Mouse (Mus musculus) Muller cell, postnatal 12 days (primary cell): ENCODE results near the gene Xrra1.
A peak's percentile ranks its signal among the peaks of the same experiment; 100 is the strongest.
"Not testable (repeated sequence)": the region's sequence is repeated elsewhere in the genome, so short reads cannot be mapped to it uniquely, and the experiment has no call there.

Source experiments
- DNase-seq: peaks from one replicate; pipeline ENCODE4 v3.0.0-alpha.2; 2015; ENCODE audit errors: inconsistent ontology term

Gene Xrra1

DNA sequence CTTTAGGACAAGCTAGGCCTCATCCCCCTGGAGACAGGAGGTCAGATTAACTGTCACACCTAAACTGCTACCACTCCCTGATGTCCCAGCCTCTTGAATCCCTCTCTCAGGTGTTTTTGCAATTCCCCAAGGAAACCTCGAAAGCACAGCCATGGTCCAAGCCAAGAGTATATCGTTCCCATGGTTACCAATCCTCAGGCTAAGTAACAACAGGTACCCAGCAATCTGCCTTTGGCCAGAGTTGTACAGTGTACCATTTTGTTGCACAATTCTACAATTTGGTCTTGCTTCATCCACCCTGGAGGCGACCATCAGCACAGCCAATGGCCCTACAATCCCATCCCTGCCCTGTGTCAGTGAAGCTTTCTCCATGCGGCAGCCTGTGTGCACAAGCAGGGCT, 38.0 kb downstream of the Xrra1 start:
- DNase-seq: no peak

DNA sequence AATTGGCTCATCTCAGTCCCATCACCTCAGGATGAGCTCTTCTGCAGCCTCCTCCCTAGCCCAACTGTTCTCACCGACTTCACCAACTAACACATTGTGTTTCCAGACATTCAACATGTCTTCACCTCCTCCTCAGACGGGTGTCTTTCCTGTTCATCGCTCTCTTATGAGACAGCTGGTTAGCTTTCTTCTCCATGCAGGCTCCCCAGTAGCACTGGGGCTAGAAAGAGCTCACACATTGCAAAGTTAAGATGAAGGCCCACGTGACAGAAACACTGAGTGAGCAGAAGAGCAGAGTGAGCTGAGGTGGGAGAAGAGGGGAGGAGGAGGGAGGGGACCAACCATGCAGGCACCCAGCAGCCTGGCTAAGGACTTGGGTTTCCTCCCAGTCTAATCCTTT, 43.3 kb downstream of the Xrra1 start:
- no peak for DNase-seq

DNA sequence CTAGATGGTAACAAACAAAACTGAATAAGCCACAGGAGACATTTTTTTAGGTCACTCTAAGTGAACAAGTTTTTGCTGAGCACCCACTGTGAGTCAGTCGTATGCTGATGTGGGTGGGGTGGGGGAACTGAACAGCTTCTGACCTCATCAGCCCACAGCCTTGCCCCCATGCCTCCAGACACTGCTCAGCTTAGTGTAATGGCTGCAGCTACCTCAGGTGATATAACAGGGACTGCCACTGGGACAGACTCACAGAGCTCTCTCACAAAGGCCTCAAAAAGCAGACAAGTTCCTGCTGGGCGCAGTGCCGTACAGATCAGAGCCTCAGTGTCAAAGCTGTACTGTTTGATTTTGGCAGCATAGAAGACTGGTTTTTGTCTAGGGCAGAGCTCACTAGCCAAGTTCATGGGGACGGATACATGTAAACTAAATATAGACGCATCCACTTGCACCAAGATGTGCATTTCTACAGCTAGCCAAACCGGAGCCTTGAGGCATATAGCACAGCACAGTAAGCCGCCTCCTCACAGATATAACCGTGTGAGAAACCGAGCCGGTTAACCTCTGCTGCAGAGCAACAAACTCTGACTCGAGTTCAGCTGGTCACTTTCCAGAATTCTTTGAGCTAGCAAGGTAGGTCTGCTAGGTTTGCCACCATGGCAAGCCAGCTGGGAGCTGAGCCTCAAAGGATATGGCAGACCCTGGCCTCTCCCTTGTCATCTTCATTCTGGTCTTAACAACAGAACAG, 44.2 kb downstream of the Xrra1 start:
- DNase-seq: no peak

DNA sequence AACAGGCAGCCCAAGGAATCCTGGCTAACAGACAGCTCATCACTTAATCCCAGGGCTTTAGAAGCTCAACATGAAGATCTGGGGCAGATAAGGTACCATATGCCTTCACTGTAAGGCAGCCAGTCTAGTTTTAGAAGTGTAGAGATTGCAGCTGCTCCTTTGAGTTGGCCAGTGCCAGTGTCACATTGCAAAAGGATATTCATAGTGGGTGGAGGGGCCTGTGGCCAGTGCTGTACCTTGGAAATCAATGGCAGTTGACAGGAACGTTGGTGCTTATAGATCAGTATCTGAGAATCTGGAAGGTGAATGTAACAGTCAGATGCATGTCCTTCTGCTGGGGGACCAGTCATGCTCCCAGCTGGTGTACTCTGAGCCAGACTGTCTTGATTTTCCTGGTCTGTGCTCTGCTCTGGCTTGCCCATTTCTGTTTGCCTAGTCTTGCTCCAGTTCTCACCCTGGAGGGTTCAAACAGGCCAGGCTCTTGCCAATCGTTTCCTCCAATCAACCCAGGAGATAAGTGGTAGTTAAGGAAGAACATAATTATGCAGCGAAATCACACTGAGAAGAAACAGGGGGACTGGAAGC, 45.6 kb downstream of the Xrra1 start:
- DNase-seq: no peak

DNA sequence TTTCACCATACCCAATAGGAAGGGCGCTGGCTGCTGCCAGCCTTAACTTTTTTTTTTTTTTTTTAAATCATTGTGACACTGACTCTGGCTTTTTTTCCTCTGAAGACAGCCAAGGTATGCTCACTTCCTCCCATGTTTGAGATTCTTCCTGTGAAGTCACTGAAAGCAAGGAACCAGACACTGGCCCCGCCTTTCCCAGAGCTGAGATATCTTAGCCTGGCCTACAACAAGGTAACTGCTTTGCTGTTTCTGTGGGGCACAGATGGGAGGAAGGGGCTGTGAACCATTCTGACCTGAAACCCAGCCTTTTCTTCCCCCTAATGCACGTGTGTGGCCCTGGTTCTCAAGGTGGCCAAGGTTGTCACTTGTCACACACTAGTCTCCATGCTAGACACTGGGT, 47.4 kb downstream of the Xrra1 start:
- DNase-seq: no peak

DNA sequence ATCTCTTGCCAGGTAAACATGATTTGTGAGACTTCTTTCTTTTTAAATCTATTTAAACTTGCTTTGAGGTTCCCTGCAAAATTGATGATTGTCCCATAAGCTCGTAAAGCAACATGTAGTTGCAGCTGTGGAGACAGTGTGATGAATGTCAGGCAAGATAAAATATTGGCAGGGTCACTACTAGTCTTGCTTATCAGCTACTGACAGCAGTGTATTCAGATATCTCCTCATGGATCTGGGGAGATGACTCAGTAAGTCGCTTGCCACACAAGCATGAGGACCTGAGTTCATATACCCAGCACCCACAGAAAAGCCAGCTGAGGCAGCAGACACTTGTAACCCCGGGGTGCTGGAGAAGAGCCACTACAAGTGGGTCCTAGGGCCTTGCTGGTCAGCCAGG, 48.5 kb downstream of the Xrra1 start:
- no peak for DNase-seq

DNA sequence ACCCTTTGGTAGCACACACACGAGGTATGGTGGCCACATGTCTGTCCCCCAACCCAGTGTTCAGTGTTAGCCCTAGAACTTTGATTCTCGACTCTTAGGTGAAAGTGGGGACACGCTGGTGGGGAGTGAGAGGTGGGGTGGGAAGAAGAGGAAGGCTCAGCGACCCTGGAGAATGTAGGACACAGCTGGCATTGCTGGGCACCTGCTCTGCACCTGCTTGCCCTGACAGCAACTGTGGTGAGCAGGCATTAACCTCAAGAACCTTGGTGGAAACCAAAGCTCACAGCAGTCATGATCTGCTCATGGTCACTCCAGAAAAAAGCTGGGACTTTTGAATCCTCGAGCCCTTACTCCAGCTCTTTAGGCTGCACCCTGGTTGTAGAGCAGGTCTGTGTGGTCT, 52.1 kb downstream of the Xrra1 start:
- DNase-seq: no peak

DNA sequence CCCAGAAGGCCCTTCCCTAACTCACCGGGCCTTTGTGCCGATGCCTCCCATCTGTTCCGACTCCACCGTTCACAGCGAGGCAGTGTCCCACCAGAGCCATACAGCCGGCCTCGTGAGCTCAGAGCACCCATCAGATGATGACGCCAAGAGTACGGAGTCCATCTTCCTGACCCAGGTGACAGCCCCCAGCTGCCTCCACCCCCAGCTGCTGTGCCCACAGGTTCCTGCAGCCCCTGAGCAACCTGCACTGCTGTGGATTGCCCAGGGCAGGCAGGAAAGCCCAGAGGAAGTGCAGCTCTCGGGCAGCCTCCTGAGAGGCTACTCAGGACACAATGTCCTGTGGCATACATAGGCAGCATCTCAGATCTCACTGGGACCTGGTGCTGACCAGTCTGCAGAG, 55.4 kb downstream of the Xrra1 start:
- no peak for DNase-seq

DNA sequence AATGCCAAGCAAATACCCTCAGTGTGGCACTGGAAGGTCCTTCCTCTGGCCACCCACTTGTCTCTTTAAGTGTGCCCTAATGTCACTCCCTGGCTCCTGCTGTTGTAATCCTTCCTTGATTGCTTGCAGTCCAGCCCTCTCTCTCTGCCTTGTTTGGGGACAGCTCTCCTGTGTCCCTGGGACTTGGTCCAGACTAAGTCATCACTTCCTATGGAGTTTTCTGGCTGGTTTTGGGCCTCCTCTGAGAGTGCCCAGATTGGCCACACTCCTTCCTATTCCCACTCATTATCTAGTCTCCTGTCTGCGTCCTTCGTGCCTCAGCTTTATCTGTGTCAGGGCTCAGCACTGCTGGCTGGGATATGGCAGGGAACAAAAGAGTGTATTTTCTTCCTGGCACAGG, 56.6 kb downstream of the Xrra1 start:
- DNase-seq: no peak

DNA sequence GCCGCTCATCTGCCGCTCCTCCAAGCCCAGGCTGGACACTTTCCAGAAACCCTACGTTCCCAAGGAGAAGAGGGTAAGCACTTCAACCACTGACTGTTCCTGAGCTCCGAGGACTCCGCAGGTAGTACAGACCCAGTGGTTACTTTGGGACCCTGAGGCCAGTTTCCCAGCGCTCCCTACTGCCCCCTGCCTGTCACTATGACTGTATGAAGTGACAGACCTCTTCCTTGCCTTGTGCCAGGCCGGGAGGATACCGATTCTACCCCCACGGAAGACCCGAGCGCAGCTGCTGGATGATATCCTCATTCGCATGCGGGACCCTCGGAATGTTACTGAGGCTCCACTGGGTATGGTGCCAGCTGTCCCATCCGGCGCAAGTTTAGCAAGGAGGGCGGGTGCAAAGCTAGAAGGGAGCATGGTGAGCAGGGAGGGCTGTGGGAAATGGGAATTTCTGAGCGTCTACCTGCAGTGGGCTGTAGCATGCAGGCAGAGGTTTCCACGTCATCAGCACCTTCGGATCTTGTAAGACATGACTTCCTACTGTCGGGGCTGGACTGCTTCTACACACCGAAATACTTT, 57.9 kb downstream of the Xrra1 start:
- DNase-seq: peak; percentile 26

DNA sequence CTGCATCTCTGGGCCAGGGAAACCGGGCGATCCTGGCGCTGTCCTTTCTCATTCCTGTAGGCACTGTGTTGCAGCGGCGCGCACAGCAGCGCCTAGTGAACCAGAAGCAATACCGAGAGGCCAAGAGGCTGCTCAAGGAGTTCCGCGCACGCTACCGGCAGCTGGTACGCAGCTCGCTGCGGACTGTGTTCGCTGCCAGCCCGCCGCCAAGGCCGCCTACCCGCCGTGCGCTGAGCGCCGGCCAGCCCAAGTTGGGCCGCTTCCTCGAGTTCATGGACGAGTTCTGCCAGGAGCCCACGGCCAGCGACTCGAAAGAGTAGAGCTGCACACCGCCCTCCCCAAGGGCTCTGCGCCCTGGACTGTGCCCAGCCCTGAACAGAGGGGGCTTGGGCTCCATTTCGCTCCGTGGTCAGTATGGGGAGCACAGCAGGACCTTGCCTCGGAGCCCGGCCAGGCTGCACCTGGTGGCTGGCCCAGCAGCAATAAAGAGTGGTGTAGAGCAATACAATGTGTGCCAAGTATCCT, 58.5 kb downstream of the Xrra1 start:
- peak; percentile 46 for DNase-seq

DNA sequence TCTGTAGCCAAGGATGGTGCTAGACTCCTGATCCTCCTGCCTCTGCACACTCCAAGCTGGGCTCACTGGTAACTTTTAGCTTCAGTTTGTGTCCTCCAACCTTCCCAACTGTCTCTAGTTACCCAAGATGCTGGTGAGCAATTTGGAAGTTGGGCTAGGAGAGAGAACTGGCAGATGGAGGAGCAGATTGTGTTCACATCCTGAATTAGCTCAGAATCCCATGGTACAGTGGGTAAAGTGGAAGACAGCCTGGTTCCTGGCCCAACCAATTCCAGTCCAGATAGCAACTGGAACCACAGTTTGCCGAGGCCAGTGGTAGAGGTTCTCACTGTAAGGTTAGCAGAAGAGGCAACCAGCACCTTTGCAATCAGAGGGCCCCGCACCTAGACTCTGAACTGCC, 60.2 kb downstream of the Xrra1 start:
- DNase-seq: no peak

DNA sequence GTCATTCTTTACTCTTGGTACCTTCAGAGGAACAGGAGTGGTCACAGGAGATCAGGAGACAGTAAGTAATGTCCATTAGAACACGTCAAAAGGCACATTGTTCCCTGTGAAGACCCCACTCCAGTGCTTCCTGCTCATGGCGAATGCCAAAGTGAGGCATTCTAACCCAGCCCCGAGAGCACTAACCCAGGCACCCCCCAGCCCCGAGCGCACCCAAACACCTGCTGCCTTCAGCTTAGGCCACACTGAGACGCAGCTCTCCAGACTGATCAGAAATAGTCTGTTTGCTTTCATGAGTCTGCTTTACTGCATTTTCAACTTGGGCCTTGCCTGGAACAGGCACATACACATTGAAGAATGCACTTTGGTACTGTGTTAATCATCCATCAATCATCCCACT, 61.1 kb downstream of the Xrra1 start:
- no peak for DNase-seq

DNA sequence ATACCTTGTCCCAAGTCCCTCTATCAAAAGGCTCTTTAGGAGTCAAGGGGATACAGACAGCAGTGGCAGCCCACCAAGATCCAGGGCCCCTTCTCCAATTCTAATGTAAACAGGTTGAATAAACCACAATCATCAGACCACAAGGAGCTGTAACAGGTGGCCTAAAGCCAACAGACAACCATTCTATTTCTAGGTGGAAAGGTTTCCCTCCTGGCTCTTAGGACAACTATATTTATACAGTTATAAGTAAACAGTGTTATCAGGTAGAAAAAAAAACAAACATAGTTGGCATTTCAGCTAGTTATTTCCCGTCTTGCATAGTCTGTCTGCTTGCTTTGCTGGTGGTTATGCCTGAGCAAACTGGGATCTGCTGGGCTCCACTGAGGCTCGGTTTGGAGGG, 61.5 kb downstream of the Xrra1 start:
- DNase-seq: no peak

DNA sequence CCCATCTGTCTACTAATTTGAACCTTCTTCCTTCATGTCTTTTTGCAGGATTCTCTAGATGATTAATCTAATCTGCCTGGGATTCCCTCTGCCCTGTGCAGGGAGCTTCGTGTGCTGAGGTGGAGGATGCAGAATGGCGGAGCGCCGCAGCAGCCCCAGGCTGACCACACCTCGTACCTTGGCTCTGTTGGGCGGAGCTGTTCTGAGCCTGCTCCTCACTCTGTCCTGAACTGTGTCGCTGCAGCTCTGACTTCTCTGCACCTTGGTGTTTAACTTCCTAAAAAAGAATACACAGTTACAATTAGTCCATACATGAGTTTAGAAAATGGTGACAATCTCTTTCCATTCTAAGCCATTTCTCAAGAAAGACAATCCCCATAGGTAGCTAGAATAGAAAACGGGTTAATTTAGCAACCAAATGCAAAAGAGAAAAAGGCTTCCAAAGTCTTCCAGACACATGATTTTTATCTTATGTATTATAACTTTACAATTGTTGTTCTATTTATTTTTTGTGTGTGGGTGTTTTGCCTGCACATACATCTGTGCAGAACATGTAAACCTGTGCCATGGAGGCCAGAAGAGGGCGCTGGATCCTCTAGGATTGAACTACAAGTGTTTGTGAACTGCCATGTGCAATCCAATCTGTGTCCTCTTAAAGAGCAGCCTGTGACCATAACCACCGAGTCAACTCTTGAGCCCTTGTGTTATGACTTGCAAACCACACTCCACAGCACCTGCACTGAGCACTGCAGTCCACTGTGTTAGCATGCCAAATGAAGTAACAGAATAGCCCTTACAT, 68.2 kb downstream of the Xrra1 start:
- no peak for DNase-seq

DNA sequence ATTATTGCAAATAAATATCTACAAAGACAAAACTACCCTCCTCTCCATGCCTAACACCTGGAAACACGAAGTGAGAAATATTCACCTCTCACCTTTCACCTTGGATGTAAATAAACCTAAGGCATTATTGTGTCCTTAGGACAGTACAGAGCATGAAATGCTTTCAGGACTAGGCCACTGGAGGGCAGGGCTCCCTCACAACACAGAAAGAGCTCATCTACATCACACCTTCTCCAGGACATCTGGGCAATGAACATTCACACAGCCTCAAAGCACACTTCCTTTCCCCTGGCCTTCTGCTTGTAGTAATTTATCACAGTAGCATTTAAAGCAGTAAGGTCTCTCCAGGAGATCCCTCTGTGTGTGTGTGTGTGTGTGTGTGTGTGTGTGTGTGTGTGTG, 76.8 kb downstream of the Xrra1 start:
- no peak for DNase-seq

DNA sequence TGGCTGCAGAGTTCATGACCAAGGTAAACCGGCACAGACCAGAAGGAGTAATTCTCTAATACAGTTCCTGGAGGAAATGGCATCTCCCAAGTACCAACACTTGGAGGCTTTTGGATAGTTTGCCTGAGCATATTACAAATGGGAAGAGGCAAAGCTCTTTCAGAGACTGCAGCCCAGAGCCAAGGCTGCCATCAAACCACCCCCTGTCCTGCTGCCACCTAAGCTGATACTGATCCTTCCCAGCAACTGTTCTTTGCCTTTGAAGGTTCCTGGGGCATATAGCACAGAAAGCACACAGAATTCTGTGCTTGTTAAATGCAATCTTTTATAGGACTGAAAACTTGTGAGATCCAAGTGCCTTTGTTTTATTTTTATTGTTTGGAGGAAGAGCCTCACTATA, 81.8 kb downstream of the Xrra1 start:
- DNase-seq: no peak

DNA sequence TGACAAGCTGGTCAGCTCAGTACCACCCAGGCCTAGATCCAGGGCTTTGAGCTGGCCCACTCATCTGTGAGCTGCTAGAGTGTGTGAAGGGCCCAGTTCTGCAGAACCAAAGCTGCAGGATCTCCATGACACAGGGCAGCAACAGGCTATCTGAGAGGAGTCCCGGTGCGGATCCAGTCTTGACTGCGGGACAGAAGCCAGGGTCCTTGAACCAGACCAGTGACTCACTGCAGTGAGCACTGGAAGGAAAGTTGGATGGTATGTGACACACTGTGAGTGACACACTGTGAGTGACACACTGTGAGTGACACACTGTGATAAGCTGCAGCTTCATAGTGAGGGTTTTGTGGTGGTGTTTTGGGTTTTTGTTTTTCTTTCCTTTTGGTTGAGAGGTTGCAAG, 85.6 kb downstream of the Xrra1 start:
- DNase-seq: no peak

DNA sequence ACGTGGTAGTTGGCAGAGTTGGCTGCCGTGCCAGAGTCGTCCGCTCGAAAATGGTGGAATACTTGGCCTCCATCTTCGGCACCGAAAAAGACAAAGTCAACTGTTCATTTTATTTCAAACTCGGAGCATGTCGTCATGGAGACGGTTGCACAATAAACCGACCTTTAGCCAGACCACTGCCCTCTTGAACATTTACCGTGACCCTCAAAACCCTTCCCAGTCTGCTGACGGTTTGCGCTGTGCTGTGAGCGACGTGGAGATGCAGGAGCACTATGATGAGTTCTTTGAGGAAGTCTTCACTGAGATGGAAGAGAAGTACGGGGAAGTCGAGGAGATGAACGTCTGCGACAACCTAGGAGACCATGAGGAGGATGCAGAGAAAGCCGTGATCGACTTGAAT, 86.1 kb downstream of the Xrra1 start:
- DNase-seq: not testable (repeated sequence)

DNA sequence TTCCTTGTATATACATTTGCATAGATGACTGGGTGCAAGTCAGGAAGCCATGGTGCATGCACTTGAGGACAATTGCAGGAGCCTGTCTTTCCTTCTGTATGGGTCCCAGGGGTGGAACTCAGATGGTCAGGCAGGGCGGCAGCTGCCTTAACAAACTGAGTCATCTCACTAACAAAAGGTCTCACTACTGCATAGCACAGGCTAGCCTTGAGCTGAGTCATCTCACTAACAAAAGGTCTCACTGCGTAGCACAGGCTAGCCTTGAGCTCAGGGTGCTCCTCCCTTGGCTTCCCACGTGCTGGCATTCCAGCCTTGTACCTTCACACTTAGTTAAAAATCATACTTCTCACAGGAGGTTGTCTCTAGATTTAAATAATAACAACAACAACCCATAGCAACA, 87.0 kb downstream of the Xrra1 start:
- no peak for DNase-seq

DNA sequence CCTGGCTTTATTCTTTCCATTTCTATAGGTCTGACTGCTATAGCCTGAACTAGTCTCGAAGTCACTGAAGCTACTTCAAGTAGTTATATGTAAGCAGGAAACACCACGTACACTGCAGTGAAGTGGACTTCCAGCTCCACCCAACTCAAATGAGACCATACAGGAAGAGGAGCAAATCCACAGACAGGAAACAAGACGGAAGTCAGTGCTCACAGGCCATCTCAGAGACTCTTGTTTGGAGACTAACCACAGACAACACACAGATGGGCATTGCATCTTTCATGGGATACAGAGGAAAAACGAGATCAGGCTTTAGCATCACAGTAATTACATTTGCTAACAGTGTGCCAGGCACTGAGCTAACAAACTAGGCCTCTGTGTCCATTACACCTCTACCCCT, 87.4 kb downstream of the Xrra1 start:
- no peak for DNase-seq

DNA sequence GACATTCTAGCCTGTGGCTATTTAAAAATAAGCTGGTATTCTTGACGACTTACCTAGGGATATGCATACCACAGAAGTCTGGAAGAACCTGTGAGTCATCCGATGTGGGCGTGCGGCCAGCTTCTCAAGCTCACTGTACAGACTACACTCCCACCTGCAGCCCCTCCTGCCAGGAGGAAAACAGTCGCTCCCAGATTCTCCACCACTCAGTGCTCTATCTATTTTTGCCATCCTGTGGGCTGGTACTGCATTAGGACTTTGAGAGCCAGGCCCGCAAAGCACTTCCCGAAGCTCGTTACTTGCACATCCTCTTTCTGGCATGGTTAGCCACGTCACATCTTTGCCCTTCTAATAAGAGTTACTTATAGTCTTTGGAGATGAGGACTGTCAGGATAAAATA, 88.4 kb downstream of the Xrra1 start:
- DNase-seq: peak; percentile 30
